Mouse (Mus musculus) E14TG2a.4 (cell line): Measurements from ENCODE around the gene Ube2j1.

Experiments used
- CTCF ChIP-seq: conservative IDR thresholded peaks from 2 replicates; pipeline ENCODE4 v1.5.1; 2014; ENCODE audit warnings: low read length
- POU5F1 ChIP-seq: IDR thresholded peaks from 2 replicates; pipeline ENCODE4 v1.6.1; 2014; ENCODE audit warnings: low read length, borderline replicate concordance

- TF ChIP-seq CTCF (no peak), POU5F1 (no peak)
These were observed 829 bp downstream of the Ube2j1 start for GRCm38 (mm10) chr4:33032045-33032444.
